Mouse (Mus musculus) midbrain, embryonic 14.5 days (tissue): ENCODE results near the gene Gm17545. TPM values are rescaled to one million over a fixed set of nuclear protein-coding genes. Genes with fewer than 3 reads are reported as not detected.

Experiments
- polyA plus RNA-seq: library from polyadenylated mRNA; unstranded; fragments of >200 nt; fragmentation: Nextera tagmentation; extraction: Ambion mirVana; gene quantifications from 2 replicates; pipeline ENCODE4 v1.2.1, GENCODE M21; 2014

The Gm17545 gene
- polyA plus RNA-seq, 1 experiment from 2014 or later = not detected

Other genes starting within 250 kb of the Gm17545 start
- 9.0 and 11.0 TPM in 2 replicates for gene Zfp809, start 228.6 kb upstream of the Gm17545 start, polyA plus RNA-seq
- gene Zfp599, start 194.4 kb upstream of the Gm17545 start, polyA plus RNA-seq = 13.8 and 14.0 TPM in 2 replicates
- 32.2 and 38.4 TPM in 2 replicates for gene Zfp810, start 146.6 kb upstream of the Gm17545 start, polyA plus RNA-seq
- gene Anln, start 65.1 kb upstream of the Gm17545 start, polyA plus RNA-seq = 3.4 and 9.3 TPM in 2 replicates
- gene 9530077C05Rik, start 42.8 kb upstream of the Gm17545 start, polyA plus RNA-seq = 11.4 and 15.7 TPM in 2 replicates
- gene Rp9, start 15.5 kb downstream of the Gm17545 start, polyA plus RNA-seq = 57.2 and 72.6 TPM in 2 replicates
- 17.8 and 24.2 TPM in 2 replicates for gene Bbs9, start 21.4 kb downstream of the Gm17545 start, polyA plus RNA-seq